Mouse (Mus musculus): Measurements from ENCODE around the gene Ptp4a2. TPM values are rescaled to one million over a fixed set of nuclear protein-coding genes. Genes with fewer than 3 reads are reported as not detected.
"Not testable (repeated sequence)": the region's sequence is repeated elsewhere in the genome, so short reads cannot be mapped to it uniquely, and the experiment has no call there.

Gene Ptp4a2
- 316 and 324 TPM in 2 replicates for polyA plus RNA-seq (2015; fragmentation: Nextera tagmentation; extraction: Ambion mirVana)

DNA sequence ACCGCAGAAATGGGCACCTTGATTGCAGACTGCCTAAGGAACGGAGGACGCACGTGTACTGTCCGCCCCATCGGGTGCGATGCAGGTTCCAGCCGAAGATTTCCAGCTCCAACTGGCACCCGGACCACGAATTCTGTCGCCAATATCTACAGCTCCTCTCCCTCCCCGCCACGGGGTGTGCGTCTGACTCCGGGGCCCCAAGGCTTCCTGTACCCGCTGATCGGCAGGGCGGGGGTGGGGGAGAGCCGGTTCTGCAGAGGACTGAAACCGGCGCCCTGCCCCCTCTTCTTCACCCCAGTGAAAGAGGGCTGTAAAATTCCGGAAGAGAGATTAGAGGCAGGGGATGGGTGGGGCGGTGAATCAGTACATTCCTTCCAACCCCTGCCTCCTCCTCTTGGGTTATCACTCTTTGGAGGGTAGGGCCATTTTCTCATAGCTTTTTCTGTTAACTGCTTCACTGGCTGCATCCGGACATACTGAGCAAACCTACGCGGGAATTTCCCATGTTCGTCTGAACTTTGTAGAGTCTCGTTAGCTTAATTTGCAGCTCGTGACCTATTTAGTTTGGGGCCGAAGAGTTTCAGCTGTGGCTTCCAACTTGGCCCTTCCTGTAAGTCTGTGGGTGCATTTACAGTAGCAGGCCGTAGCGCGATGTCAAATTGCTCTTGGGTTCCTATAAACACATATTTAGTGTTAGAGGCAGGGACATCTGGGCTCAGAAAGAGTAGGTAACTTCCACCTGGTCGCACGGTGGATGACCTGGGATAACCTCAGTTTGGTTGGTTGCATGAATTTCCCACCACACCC lies at the start of gene Ptp4a2:
TSS of gene Ptp4a2 (plus strand) at position 422 of the 807 bp plus-strand sequence.
- Histone ChIP-seq H3K4me1 (peaks cover 18% of the 10 kb centered on the region), H3K27ac (replicated peaks) (peak within 1 kb of the TSS; percentile 71), H3K4me2 (replicated peaks) (peak within 1 kb of the TSS; percentile 69), H3K9ac (peak within 1 kb of the TSS; percentile 21), H3K4me3 (replicated peaks) (peak within 1 kb of the TSS; percentile 42), H3K27me3 (no peaks in the 10 kb centered on the region), H3K9me3 (replicated peaks) (no peaks in the 10 kb centered on the region), H3K36me3 (no peaks in the 10 kb centered on the region)
- 0 out of 2 replicates have a peak, but pooled peaks have one; percentile 24 for ATAC-seq (ENCODE audit: insufficient number of reproducible peaks, low FRiP score, low TSS enrichment, low read depth)
- WGBS, result 13% methylated on average over 35 of the region's 35 CpGs

DNA sequence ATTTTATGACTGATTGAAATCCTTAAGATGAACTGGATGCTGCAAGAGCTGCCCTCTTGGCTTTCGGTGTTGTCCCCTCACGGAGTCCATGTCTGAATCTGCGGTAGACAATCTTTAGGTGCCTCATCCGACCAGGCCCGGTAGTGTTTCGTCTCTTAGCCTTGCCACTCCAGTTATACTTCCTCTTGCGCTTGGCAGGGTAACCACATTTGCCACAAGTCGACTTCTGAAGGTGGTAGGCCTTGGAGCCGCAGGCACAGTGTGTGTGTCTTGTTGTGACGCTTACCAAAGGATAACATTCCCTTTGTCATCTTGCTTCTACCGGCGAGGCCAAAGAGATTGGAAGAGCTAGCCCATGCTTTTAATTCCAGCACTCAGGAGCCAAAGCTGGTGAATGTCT lies 49.4 kb upstream of the Ptp4a2 start:
- Histone ChIP-seq H3K4me1 (no peaks in the 10 kb centered on the region), H3K27me3 (no peaks in the 10 kb centered on the region), H3K9me3 (replicated peaks) (no peaks in the 10 kb centered on the region), H3K4me3 (replicated peaks) (no peak overlapping the region), H3K4me2 (replicated peaks) (no peak overlapping the region), H3K9ac (no peak overlapping the region), H3K27ac (replicated peaks) (no peak overlapping the region), H3K36me3 (no peaks in the 10 kb centered on the region)
- WGBS, result 91% methylated on average over 12 of the region's 12 CpGs
- ATAC-seq (ENCODE audit: insufficient number of reproducible peaks, low FRiP score, low TSS enrichment, low read depth), result no peak

DNA sequence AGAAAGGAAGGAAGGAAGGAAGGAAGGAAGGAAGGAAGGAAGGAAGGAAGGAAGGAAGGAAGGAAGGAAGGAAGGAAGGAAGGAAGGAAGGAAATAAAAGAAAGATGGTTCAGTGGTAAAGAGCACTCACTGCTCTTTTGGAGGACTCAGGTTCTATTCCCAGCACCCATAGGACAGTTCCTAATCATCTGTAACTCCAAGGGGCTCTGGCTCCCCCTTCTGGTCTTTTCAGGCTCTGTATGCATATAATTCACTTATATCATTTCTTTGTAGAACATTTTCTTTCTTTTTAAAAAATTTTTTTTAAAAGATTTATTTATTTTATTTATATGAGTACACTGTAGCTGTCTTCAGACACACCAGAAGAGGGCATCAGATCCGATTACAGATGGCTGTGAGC lies 48.5 kb upstream of the Ptp4a2 start:
- H3K27me3 ChIP-seq; H3K36me3 ChIP-seq; ATAC-seq (ENCODE audit: insufficient number of reproducible peaks, low FRiP score, low TSS enrichment, low read depth); H3K9me3 ChIP-seq (replicated peaks); H3K9ac ChIP-seq; H3K4me2 ChIP-seq (replicated peaks); H3K27ac ChIP-seq (replicated peaks); H3K4me1 ChIP-seq; H3K4me3 ChIP-seq (replicated peaks): not testable (repeated sequence)
- WGBS, result 76% methylated on average over 1 of the region's 1 CpGs

DNA sequence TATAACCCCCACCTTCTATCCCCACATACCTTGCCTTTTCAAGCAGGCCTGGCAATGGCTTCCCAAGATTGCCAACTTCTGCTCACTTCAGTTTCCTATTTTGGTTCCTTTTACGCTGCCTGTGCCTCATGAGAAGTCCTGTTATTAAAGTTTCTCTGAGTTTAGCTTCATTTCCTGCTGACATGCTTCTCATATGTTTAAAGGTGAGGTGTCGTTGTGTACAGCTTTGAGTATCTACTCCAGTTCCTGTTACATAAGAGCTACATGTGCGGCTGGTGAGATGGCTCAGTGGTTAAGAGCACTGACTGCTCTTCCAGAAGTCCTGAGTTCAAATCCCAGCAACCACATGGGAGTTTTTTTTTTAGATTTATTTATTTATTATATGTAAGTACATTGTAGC lies 45.7 kb upstream of the Ptp4a2 start:
- ATAC-seq (ENCODE audit: insufficient number of reproducible peaks, low FRiP score, low TSS enrichment, low read depth), result no peak
- Histone ChIP-seq H3K4me2 (replicated peaks) (no peak overlapping the region), H3K4me1 (no peaks in the 10 kb centered on the region), H3K9me3 (replicated peaks) (no peaks in the 10 kb centered on the region), H3K4me3 (replicated peaks) (no peak overlapping the region), H3K9ac (no peak overlapping the region), H3K27me3 (no peaks in the 10 kb centered on the region), H3K27ac (replicated peaks) (no peak overlapping the region), H3K36me3 (no peaks in the 10 kb centered on the region)
- WGBS, result 77% methylated on average over 3 of the region's 3 CpGs

DNA sequence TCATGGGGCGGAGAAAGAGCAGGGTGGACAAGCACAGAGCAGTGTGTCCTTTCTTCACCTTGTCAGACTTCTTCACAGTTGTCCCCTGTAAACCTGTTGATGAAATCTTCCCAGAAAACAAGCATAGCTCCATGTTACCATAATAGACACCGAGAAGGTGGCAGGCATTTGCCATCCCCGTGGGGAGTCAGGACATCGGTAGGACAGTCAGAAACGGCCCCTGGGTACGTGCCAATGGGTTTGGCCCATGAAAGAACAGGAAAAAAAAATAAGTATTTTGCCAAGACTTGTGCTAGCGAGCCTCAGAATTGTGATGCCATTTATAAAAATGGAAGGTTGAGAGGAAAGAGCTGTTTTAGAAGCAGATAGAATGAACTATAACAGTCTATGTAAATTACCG lies 43.2 kb upstream of the Ptp4a2 start:
- no peak overlapping the region for H3K9ac ChIP-seq
- WGBS, result 80% methylated on average over 8 of the region's 8 CpGs
- no peak for ATAC-seq (ENCODE audit: insufficient number of reproducible peaks, low FRiP score, low TSS enrichment, low read depth)
- H3K36me3 ChIP-seq, result no peaks in the 10 kb centered on the region
- H3K27me3 ChIP-seq, result no peaks in the 10 kb centered on the region
- H3K9me3 ChIP-seq (replicated peaks), result no peaks in the 10 kb centered on the region
- H3K4me3 ChIP-seq (replicated peaks), result no peak overlapping the region
- H3K27ac ChIP-seq (replicated peaks), result no peak overlapping the region
- no peak overlapping the region for H3K4me2 ChIP-seq (replicated peaks)
- peaks cover 17% of the 10 kb centered on the region for H3K4me1 ChIP-seq

DNA sequence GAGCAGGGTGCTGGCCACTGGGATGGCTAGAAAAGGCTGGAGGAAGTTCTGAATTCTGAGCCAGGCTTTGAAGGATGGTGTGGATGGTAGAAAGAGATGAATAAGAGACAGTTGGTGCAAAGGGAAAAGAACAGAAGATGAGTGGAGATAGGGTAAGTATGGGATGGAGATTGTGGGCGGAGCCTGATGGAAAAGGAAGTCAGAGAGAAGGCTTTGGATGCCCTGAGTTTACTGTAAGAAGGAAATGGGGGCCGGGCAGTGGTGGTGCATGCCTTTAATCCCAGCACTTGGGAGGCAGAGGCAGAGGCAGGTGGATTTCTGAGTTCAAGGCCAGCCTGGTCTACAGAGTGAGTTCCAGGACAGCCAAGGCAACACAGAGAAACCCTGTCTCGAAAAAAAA lies 42.3 kb upstream of the Ptp4a2 start:
- not testable (repeated sequence) for H3K4me2 ChIP-seq (replicated peaks); H3K9me3 ChIP-seq (replicated peaks); H3K36me3 ChIP-seq; H3K9ac ChIP-seq; ATAC-seq (ENCODE audit: insufficient number of reproducible peaks, low FRiP score, low TSS enrichment, low read depth); H3K27ac ChIP-seq (replicated peaks); H3K27me3 ChIP-seq; H3K4me3 ChIP-seq (replicated peaks)
- WGBS, result 70% methylated on average over 3 of the region's 3 CpGs
- H3K4me1 ChIP-seq, result peaks cover 17% of the 10 kb centered on the region

DNA sequence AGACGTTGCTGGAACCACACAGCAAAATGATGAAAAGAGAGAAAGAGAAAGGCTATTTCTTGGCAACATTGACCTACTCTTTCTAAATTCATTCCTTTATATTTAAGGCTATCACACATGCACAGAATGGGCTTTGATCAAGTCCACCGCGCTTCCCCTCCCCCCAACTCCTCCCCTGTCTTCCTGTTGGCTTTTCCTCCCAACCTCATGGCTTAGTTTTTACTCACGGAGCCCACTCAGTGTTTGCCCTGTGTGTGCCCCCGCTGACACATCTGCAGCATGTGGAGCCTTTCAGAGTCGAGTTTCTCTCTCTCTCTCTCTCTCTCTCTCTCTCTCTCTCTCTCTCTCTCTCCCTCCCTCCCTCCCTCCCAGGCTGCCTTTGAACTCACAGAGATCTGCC lies 40.4 kb upstream of the Ptp4a2 start:
- no peaks in the 10 kb centered on the region for H3K9me3 ChIP-seq (replicated peaks)
- no peak overlapping the region for H3K27ac ChIP-seq (replicated peaks)
- H3K27me3 ChIP-seq, result no peaks in the 10 kb centered on the region
- H3K4me2 ChIP-seq (replicated peaks), result no peak overlapping the region
- no peak overlapping the region for H3K9ac ChIP-seq
- WGBS, result 47% methylated on average over 6 of the region's 6 CpGs
- peaks cover 20% of the 10 kb centered on the region for H3K4me1 ChIP-seq
- H3K36me3 ChIP-seq, result no peaks in the 10 kb centered on the region
- H3K4me3 ChIP-seq (replicated peaks), result no peak overlapping the region
- ATAC-seq (ENCODE audit: insufficient number of reproducible peaks, low FRiP score, low TSS enrichment, low read depth), result no peak

DNA sequence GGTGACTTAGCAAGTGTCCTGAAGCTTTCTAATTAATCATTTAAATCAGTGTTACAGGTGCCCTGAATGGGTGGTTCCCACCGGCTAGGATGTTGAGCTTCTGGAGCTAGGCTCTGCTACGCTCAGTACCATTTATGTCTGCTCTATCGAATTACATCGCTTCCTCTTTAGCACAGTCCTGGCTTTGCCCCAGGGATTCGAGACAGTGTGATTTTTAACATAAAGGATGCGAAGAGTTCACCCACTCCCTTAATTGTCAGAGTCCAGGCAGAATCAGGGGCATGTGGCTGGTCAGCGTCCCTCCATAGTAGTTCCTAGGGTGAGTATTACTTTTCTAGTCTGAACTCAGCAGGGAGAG lies 39.7 kb upstream of the Ptp4a2 start:
- peak overlapping the region; percentile 18; the same call in 1 of the 2 replicates for H3K9ac ChIP-seq
- peak; percentile 17; the same call in 1 of the 2 replicates for ATAC-seq (ENCODE audit: insufficient number of reproducible peaks, low FRiP score, low TSS enrichment, low read depth)

DNA sequence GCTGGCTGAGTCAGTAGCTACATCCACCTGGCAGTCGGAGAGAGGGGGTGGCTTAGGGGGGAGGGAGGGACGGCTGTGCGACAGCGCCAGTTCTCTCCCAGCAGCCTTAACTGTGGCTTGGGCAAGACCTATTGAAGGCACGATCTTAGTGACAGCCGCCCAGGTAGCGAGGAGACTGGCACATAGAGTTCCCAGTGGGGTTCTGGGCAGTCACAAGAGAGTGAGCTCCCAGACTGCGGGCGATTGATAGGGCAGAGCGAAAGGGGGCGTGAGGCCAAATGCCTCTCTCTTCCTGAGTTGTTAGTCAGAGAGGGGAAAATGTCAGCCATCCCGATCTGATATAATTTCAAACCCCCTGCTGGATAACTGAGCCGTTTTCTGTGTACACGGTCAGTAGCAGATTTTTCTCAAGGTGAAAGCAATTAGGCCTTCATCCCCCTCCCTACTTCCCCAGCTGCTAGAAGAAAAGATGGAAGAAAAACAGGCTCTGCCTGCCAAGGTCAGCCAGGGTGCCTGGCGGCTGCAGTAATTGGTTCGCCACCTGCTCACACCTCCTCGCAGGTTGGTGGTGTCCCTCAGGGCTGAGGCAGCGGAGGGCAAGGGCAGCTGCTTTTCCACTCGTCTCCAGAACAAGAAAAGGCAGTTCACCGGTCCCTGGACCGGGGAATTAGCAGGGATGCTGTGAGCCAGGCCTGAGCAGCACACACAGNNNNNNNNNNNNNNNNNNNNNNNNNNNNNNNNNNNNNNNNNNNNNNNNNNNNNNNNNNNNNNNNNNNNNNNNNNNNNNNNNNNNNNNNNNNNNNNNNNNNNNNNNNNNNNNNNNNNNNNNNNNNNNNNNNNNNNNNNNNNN lies 39.1 kb upstream of the Ptp4a2 start:
- Histone ChIP-seq H3K4me1 (peaks cover 24% of the 10 kb centered on the region), H3K27ac (replicated peaks) (peak overlapping the region; percentile 53; the same call in 1 of the 2 replicates)

More for the DNA sequence above, 39.7 kb upstream of the Ptp4a2 start:
- Histone ChIP-seq H3K4me2 (replicated peaks) (peak overlapping the region; percentile 43), H3K4me3 (replicated peaks) (peak overlapping the region; percentile 15; the same call in 1 of the 2 replicates), H3K27me3 (no peaks in the 10 kb centered on the region), H3K27ac (replicated peaks) (0 out of 2 replicates have a peak overlapping the region, but pooled peaks have one; percentile 22), H3K4me1 (peaks cover 24% of the 10 kb centered on the region), H3K9me3 (replicated peaks) (no peaks in the 10 kb centered on the region), H3K36me3 (no peaks in the 10 kb centered on the region)
- 10% methylated on average over 7 of the region's 7 CpGs for WGBS

DNA sequence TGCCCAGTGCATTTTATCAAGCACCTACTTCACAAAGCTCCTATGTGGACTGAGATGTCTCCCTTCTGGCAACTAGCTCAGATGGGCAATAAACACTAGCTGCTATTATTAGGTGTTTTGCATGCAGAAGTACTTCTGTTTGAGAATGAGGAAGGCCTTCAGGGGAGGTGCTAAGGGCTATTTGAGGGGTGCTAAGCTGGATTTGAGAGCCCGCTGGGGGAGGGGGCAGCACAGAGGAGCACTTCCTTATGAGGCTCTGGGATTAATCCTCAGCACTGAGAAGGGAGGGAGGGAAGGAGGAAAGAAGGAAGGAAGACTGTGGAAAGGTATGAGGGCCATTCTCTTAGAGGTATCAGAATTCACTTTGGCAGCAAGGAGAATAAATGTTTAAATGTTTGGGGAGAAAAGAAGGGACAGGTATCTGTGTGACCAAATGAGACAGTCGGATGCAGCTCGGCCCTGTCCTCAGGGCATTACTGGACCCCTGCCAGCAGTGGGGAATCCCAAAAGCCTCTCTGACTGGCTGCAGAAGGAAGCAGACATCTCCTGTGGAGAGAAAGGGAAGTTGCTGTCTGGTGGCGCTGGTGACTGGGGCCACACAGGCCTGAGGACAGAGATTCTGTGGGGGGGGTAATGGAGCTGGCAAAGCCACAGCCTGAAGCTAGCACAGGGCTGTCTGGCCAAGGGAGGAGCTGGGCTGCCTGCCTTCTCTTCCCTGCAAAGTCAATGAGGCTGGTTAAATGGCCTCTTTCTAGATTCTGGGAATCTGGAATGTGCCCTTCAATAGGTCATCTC lies 28.9 kb upstream of the Ptp4a2 start:
- H3K9me3 ChIP-seq (replicated peaks), result no peaks in the 10 kb centered on the region
- 28% methylated on average over 4 of the region's 4 CpGs for WGBS
- H3K4me2 ChIP-seq (replicated peaks), result no peak overlapping the region
- H3K4me1 ChIP-seq, result peaks cover 24% of the 10 kb centered on the region
- H3K4me3 ChIP-seq (replicated peaks), result no peak overlapping the region
- no peak overlapping the region for H3K9ac ChIP-seq
- H3K36me3 ChIP-seq, result no peaks in the 10 kb centered on the region
- ATAC-seq (ENCODE audit: insufficient number of reproducible peaks, low FRiP score, low TSS enrichment, low read depth), result peak; percentile 76; the same call in 1 of the 2 replicates
- no peaks in the 10 kb centered on the region for H3K27me3 ChIP-seq
- peak overlapping the region; percentile 75 for H3K27ac ChIP-seq (replicated peaks)

More for the DNA sequence above, 39.1 kb upstream of the Ptp4a2 start:
- WGBS, result 4% methylated on average over 21 of the region's 21 CpGs
- peak; percentile 74 for ATAC-seq (ENCODE audit: insufficient number of reproducible peaks, low FRiP score, low TSS enrichment, low read depth)
- Histone ChIP-seq H3K36me3 (no peaks in the 10 kb centered on the region), H3K4me3 (replicated peaks) (peak overlapping the region; percentile 15; the same call in 1 of the 2 replicates), H3K27me3 (no peaks in the 10 kb centered on the region), H3K4me2 (replicated peaks) (peak overlapping the region; percentile 43), H3K9ac (peak overlapping the region; percentile 18; the same call in 1 of the 2 replicates), H3K9me3 (replicated peaks) (no peaks in the 10 kb centered on the region)

Measured in embryonic facial prominence, embryonic 15.5 days (tissue).